Mouse (Mus musculus) midbrain, embryonic 14.5 days (tissue): ENCODE measurements around the gene Vmn2r87. TPM values are rescaled to one million over a fixed set of nuclear protein-coding genes. Genes with fewer than 3 reads are reported as not detected.
"Not testable (repeated sequence)": the region's sequence is repeated elsewhere in the genome, so short reads cannot be mapped to it uniquely, and the experiment has no call there.

ENCODE experiments used
- ATAC-seq: fragments of 200-750 bp; cut with Nextera tagmentation; 2 replicates; pipeline ENCODE4 v1.8.0; 2017; ENCODE audit warnings: moderate number of reproducible peaks, moderate library complexity; ENCODE audit not compliant: low FRiP score, low TSS enrichment
- DNase-seq: peaks from one replicate; pipeline ENCODE4 v3.0.0-alpha.2; 2015
- H3K27ac ChIP-seq: fragments of 300-500 bp; sonication (generic); replicated peaks from 2 replicates; pipeline ENCODE4 v1.5.1; 2014; ENCODE audit warnings: mild to moderate bottlenecking, low read depth, low read length, moderate library complexity
- H3K27me3 ChIP-seq: fragments of 300-500 bp; sonication (generic); 2 replicates; pipeline ENCODE4 v1.6.1; 2014; ENCODE audit warnings: low read length, control low read depth, mixed read lengths; ENCODE audit not compliant: control insufficient read depth, insufficient read depth
- H3K36me3 ChIP-seq: fragments of 300-500 bp; sonication (generic); 2 replicates; pipeline ENCODE4 v1.6.1; 2014; ENCODE audit warnings: low read length, control low read depth; ENCODE audit not compliant: control insufficient read depth, insufficient read depth
- H3K4me1 ChIP-seq: fragments of 300-500 bp; sonication (generic); 2 replicates; pipeline ENCODE4 v1.6.1; 2014; ENCODE audit warnings: mild to moderate bottlenecking, antibody characterized with exemption, low read length, control low read depth; ENCODE audit not compliant: control insufficient read depth, insufficient read depth
- H3K4me2 ChIP-seq: fragments of 300-500 bp; sonication (generic); 2 replicates; pipeline ENCODE4 v1.6.1; 2014; ENCODE audit warnings: mild to moderate bottlenecking, low read length, moderate library complexity
- H3K4me3 ChIP-seq: fragments of 300-500 bp; sonication (generic); replicated peaks from 2 replicates; pipeline ENCODE4 v1.5.1; 2014; ENCODE audit warnings: low read depth, low read length
- H3K9ac ChIP-seq: fragments of 300-500 bp; sonication (generic); replicated peaks from 2 replicates; pipeline ENCODE4 v1.6.1; 2014; ENCODE audit warnings: mild to moderate bottlenecking, low read length, moderate library complexity
- H3K9me3 ChIP-seq: fragments of 300-500 bp; sonication (generic); 2 replicates; pipeline ENCODE4 v1.6.1; 2016; ENCODE audit warnings: low read length, control low read depth, mixed read lengths; ENCODE audit not compliant: control insufficient read depth
- WGBS: fragments of 180-500 bp; shearing (Covaris S2); extraction: QIAGEN DNeasy Blood & Tissue Kit; methylation state at CpG from one replicate; pipeline ENCODE4 v1.1.7; 2014; 5-methylcytosine and 5-hydroxymethylcytosine counted together
- polyA plus RNA-seq: library from polyadenylated mRNA; unstranded; fragments of >200 nt; fragmentation: Nextera tagmentation; extraction: Ambion mirVana; gene quantifications from 2 replicates; pipeline ENCODE4 v1.2.1, GENCODE M21; 2014

Vmn2r87 gene
- polyA plus RNA-seq, 1 experiment from 2014 or later, result not detected

DNA sequence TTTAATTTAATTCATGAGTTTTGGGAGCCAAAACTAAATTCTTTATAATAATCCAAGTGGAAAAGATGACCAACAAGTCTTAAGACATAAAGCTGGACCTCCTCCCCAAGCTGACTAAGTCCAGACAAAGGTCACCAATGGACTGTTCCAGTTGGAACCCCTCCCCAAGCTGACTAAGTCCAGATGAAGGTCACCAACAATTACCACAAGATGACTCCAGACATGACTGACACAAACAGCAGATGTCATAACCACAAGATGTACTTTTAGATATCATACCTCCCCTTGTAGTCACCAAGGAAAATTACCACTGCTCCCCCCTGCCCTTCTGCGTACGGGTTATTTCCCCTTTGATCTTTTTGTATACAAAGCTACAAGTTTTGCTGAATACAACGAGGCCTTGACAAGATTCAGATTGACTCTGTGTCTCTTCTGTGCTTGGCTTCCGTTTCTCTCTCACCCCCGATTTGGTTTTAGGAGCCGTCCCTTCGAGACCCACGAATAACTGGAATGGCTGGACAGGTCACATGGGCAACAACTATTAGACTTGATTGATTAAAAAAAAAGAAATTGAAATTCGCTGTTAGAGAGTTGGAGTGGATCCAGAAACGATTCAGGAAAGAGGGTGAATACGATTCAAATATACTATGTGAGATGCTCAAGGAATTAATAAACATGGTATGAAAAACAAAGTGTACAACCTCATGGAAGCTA is 62.9 kb downstream of the Vmn2r87 start:
- H3K9me3 ChIP-seq, H3K4me2 ChIP-seq, H3K4me3 ChIP-seq, H3K4me1 ChIP-seq, H3K27me3 ChIP-seq, H3K9ac ChIP-seq, H3K36me3 ChIP-seq, DNase-seq, ATAC-seq, H3K27ac ChIP-seq: not testable (repeated sequence)
- 88% methylated on average over 11 of the region's 11 CpGs for WGBS

DNA sequence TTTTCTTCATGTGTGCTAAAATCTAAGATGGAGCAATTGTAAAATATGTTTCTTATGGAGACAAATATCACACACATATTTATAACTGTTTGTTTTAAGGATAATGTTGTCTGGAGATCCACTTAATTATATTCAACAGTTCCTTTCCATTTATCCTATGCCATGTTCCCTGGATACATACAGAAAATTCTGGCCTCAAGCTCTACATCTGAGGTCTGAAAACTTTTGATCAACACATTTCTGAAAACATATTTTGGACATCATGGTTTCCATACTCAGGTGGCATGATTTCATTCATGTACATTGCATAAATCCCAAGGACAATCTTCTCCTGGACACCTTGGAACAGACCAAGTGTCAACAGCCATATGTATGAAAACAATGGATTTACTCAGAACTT is 67.6 kb downstream of the Vmn2r87 start, which contains the start of gene Vmn2r85:
Gene Vmn2r85, minus strand, starts transcription at position 101 of the 400 bp plus-strand sequence.
- H3K36me3 ChIP-seq, H3K4me3 ChIP-seq, H3K27me3 ChIP-seq, H3K9me3 ChIP-seq, H3K27ac ChIP-seq, ATAC-seq, H3K4me2 ChIP-seq, H3K9ac ChIP-seq, DNase-seq, H3K4me1 ChIP-seq: not testable (repeated sequence)

DNA sequence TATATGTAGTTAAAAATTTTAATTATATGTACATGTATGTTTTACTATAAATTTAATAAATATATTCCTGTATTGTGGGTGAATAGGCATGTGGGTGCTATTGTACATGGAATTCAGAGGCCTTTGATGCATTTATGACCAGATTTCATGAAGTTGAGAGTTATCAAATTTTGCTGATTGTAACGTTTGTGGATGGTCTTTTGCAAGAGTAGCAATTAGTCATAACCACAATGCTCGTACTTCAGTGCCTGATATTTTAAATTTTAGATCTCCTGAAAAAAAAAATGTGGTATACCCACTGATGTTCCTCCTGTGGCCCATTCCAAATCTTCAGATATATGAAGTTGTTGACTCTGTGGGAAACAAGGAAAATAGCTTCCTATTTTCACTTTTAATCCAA is 74.8 kb downstream of the Vmn2r87 start:
- H3K4me1 ChIP-seq, H3K36me3 ChIP-seq, H3K9me3 ChIP-seq, H3K27me3 ChIP-seq, DNase-seq, H3K4me3 ChIP-seq, H3K27ac ChIP-seq, H3K4me2 ChIP-seq, H3K9ac ChIP-seq, ATAC-seq: not testable (repeated sequence)
- whole genome bisulfite sequencing, result 84% methylated on average over 2 of the region's 2 CpGs

Other genes starting within 250 kb of the Vmn2r87 start
- 2.6 and 6.9 TPM in 2 replicates for gene Neurod4, start 217.2 kb downstream of the Vmn2r87 start, polyA plus RNA-seq
- gene Tespa1, start 174.5 kb downstream of the Vmn2r87 start, polyA plus RNA-seq, result 0.17 TPM in 1 of 2 replicates, not detected in the other
- gene Vmn2r84, start 103.1 kb downstream of the Vmn2r87 start, polyA plus RNA-seq, result 0.03 TPM in 1 of 2 replicates, not detected in the other
- gene Vmn2r85, start 67.7 kb downstream of the Vmn2r87 start, polyA plus RNA-seq, result 0.04 TPM in 1 of 2 replicates, not detected in the other
- gene Vmn2r86, start 41.3 kb downstream of the Vmn2r87 start, polyA plus RNA-seq, result 0.04 and 0.05 TPM in 2 replicates